Mouse (Mus musculus): ENCODE measurements around the gene Gm4498. TPM values are rescaled to one million over a fixed set of nuclear protein-coding genes. Genes with fewer than 3 reads are reported as not detected.
"Not testable (repeated sequence)": the region's sequence is repeated elsewhere in the genome, so short reads cannot be mapped to it uniquely, and the experiment has no call there.

Gene Gm4498
- not detected in 2 replicates for total RNA-seq (2017)

DNA sequence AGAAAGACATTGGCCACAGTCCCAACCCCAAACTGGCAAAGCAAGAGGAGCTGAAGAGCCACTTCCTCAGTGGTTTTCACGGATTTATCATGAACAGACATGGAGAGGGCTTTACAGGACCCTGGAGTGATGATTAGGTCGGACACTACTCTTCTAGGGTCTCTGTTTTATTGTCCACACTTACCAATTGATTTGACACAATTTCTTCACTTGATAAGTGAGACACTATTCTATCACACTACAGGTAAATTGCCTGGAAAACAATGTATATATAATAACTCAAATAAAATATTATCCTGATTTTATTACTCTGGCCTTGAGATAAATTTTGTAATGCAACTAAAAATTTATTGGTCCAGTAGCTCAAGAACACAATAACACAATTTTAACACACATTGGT is at the start of gene Gm4498:
Gene Gm4498, minus strand, starts transcription at position 101 of the 400 bp plus-strand sequence.
- ATAC-seq (replicated peaks in 1 of 2; ENCODE audit: insufficient read depth in 1 of 2, low FRiP score in 2 of 2, low TSS enrichment in 1 of 2, low read depth in 1 of 2, poor library complexity in 2 of 2, severe bottlenecking in 2 of 2) = not testable (repeated sequence)

DNA sequence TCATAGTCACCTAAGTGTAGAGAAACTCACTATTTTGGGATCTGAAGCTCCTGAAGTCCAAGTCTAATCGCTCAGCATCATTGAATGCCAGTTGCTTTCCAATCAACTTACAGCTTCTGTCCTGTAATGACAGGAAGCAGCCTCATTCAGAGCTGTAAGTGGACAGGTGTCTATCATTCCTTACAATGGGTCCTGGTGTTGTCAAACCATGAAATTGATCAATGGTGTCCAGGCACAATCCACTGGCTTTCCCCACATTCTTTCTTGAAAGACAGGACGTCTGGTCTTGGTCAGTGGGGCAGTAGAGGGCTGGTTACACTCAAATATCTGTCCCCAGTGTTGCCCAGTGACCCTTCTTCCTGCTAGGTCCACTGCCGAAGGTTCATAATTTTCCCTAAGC is 29.1 kb upstream of the Gm4498 start, which contains the start of gene Gm5890:
Gene Gm5890, minus strand, starts transcription at position 101 of the 400 bp plus-strand sequence.
- not testable (repeated sequence) for ATAC-seq (replicated peaks in 1 of 2; ENCODE audit: insufficient read depth in 1 of 2, low FRiP score in 2 of 2, low TSS enrichment in 1 of 2, low read depth in 1 of 2, poor library complexity in 2 of 2, severe bottlenecking in 2 of 2)

DNA sequence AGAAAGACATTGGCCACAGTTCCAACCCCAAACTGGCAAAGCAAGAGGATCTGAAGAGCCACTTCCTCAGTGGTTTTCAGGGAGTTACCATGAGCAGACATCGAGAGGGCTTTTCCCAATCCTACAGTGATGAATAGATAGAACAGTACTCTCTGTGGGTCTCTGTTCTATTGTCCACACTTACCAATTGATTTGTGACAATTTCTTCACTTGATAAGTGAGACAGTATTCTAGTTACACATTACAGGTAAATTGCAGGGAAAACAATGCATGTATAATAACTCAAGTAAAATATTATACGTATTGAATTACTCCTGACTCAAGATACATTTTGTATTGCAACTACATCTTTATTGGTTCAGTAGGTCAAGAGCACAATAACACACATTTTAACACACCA is 28.1 kb downstream of the Gm4498 start, which contains the start of gene Gm6164:
Gene Gm6164, minus strand, starts transcription at position 101 of the 400 bp plus-strand sequence.
- ATAC-seq (replicated peaks in 1 of 2; ENCODE audit: insufficient read depth in 1 of 2, low FRiP score in 2 of 2, low TSS enrichment in 1 of 2, low read depth in 1 of 2, poor library complexity in 2 of 2, severe bottlenecking in 2 of 2) = not testable (repeated sequence)

DNA sequence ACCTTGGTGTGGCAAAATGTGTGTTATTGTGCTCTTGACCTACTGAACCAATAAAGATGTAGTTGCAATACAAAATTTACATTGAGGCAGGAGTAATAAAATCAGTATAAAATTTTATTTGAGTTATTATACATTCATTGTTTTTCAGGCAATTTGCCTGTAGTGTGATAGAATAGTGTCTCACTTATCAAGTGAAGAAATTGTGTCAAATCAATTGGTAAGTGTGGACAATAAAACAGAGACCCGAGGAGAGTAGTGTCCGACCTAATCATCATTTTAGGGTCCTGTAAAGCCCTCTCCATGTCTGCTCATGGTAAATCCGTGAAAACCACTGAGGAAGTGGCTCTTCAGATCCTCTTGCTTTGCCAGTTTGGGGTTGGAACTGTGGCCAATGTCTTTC is 40.2 kb downstream of the Gm4498 start, which contains the start of gene Vmn1r95:
Gene Vmn1r95, plus strand, starts transcription at position 301 of the 400 bp plus-strand sequence.
- ATAC-seq (replicated peaks in 1 of 2; ENCODE audit: insufficient read depth in 1 of 2, low FRiP score in 2 of 2, low TSS enrichment in 1 of 2, low read depth in 1 of 2, poor library complexity in 2 of 2, severe bottlenecking in 2 of 2) = not testable (repeated sequence)

Other genes starting within 250 kb of the Gm4498 start
- not detected in 2 replicates for gene Nlrp9b, start 242.4 kb downstream of the Gm4498 start, total RNA-seq (2017)
- gene Vmn1r91, start 134.1 kb downstream of the Gm4498 start, total RNA-seq (2017) = not detected in 2 replicates
- not detected in 2 replicates for gene Gm16442, start 111.2 kb downstream of the Gm4498 start, total RNA-seq (2017)
- not detected in 2 replicates for gene Vmn1r93, start 94.7 kb downstream of the Gm4498 start, total RNA-seq (2017)
- gene Vmn1r94, start 65.5 kb downstream of the Gm4498 start, total RNA-seq (2017) = not detected in 2 replicates
- gene Vmn1r95, start 40.1 kb downstream of the Gm4498 start, total RNA-seq (2017) = not detected in 2 replicates
- gene Gm6164, start 28.2 kb downstream of the Gm4498 start, total RNA-seq (2017) = not detected in 2 replicates
- not detected in 2 replicates for gene Gm5890, start 29.0 kb upstream of the Gm4498 start, total RNA-seq (2017)
- gene Gm4133, start 100.2 kb upstream of the Gm4498 start, total RNA-seq (2017) = not detected in 2 replicates
- not detected in 2 replicates for gene Gm5728, start 141.6 kb upstream of the Gm4498 start, total RNA-seq (2017)
- gene Vmn1r100, start 184.1 kb upstream of the Gm4498 start, total RNA-seq (2017) = not detected in 2 replicates
- gene Vmn1r101, start 208.8 kb upstream of the Gm4498 start, total RNA-seq (2017) = not detected in 2 replicates
- not detected in 2 replicates for gene Gm10670, start 241.1 kb upstream of the Gm4498 start, total RNA-seq (2017)